Mouse (Mus musculus) limb, embryonic 14.5 days (tissue): Measurements from ENCODE around the gene Metap1. TPM values are rescaled to one million over a fixed set of nuclear protein-coding genes. Genes with fewer than 3 reads are reported as not detected.

ENCODE experiments used
- ATAC-seq: fragments of 200-750 bp; cut with Nextera tagmentation; 2 replicates; pipeline ENCODE4 v1.8.0; 2017; ENCODE audit warnings: low read depth, moderate number of reproducible peaks, moderate TSS enrichment; ENCODE audit not compliant: low FRiP score
- DNase-seq: peaks from one replicate; pipeline ENCODE4 v3.0.0-alpha.2; 2015; ENCODE audit warnings: low spot score
- H3K27ac ChIP-seq: fragments of 300-500 bp; sonication (generic); replicated peaks from 2 replicates; pipeline ENCODE4 v1.5.1; 2014; ENCODE audit warnings: low read depth, mild to moderate bottlenecking, low read length, moderate library complexity, mixed read lengths
- H3K27me3 ChIP-seq: fragments of 300-500 bp; sonication (generic); 2 replicates; pipeline ENCODE4 v1.6.1; 2014; ENCODE audit warnings: low read length, mixed read lengths; ENCODE audit not compliant: control insufficient read depth, insufficient read depth
- H3K36me3 ChIP-seq: fragments of 300-500 bp; sonication (generic); 2 replicates; pipeline ENCODE4 v1.6.1; 2014; ENCODE audit warnings: mild to moderate bottlenecking, low read length, moderate library complexity, mixed read lengths; ENCODE audit not compliant: control insufficient read depth, insufficient read depth
- H3K4me1 ChIP-seq: fragments of 300-500 bp; sonication (generic); 2 replicates; pipeline ENCODE4 v1.6.1; 2014; ENCODE audit warnings: antibody characterized with exemption, low read length, mixed read lengths; ENCODE audit not compliant: control insufficient read depth, insufficient read depth
- H3K4me2 ChIP-seq: fragments of 300-500 bp; sonication (generic); replicated peaks from 2 replicates; pipeline ENCODE4 v1.6.1; 2014; ENCODE audit warnings: low read depth, mild to moderate bottlenecking, low read length, moderate library complexity; ENCODE audit not compliant: severe bottlenecking
- H3K4me3 ChIP-seq: fragments of 300-500 bp; sonication (generic); replicated peaks from 2 replicates; pipeline ENCODE4 v1.5.1; 2014; ENCODE audit warnings: low read length
- H3K9ac ChIP-seq: fragments of 300-500 bp; sonication (generic); 2 replicates; pipeline ENCODE4 v1.6.1; 2014; ENCODE audit warnings: mild to moderate bottlenecking, low read depth, low read length, moderate library complexity; ENCODE audit not compliant: severe bottlenecking
- H3K9me3 ChIP-seq: fragments of 300-500 bp; sonication (generic); 2 replicates; pipeline ENCODE4 v1.6.1; 2016; ENCODE audit warnings: low read length; ENCODE audit not compliant: control insufficient read depth
- POLR2A ChIP-seq: fragments of 200-500 bp; IDR thresholded peaks from 2 replicates; pipeline ENCODE4 v1.8.0; 2012; ENCODE audit warnings: inconsistent platforms, mild to moderate bottlenecking, moderate library complexity, borderline replicate concordance; ENCODE audit not compliant: insufficient read depth, insufficient read length; ENCODE audit errors: extremely low read depth
- WGBS: fragments of 180-500 bp; shearing (Covaris S2); extraction: QIAGEN DNeasy Blood & Tissue Kit; methylation state at CpG from one replicate; pipeline ENCODE4 v1.1.7; 2014; 5-methylcytosine and 5-hydroxymethylcytosine counted together
- polyA plus RNA-seq, 2 experiments: library from polyadenylated mRNA; depleted of rRNA in 1 of 2; stranded (reverse) in 1 of 2; unstranded in 1 of 2; fragments of >200 nt; fragmentation: Nextera tagmentation in 1 of 2; extraction: Ambion mirVana in 1 of 2; gene quantifications; 2 replicates each; pipeline versions ENCODE4 v1.2.1 to v1.2.3; 2012 to 2014

The Metap1 gene
- polyA plus RNA-seq, 2 experiments = 45.5 to 51.5 TPM

DNA sequence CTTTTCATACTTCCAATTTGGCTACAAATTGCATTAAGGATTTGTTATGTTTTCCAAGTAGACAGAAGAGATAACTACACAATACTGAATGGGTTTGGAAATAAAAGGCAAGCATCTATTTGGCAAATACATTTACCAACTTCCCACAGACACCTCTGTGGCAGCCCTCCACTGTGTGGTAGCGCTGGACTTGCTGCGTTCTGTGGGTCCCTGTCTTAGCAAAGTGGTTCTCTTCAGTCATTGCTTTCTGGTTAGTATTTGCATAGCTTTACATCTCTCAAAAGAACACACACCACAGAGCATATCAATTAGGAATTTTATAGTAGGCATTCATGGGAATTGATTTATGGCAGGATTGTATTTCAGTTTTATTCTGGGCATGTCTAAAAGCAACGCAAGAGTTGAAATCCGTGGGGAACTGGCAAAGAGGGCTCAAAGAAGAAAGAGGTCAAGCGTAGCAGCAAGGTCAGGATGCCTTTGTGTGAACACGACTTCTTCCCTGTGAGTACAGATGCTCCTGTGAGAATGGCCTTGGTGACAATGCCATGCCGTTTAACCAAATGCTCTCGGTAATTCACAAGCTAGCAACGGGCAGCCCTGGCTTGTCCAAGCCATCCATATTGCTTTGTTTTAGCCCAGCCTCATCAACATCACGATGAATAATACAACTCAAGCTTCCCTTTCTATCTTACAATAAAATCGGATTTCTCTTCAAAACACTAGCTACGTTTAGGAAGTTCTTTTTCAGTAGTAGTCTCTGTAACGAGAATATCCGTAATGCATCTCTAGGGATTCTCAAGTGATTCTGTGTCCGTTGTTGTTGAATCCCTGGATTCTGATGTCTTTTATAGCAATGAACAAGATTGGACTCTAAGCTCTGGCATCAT, 10.8 kb upstream of the Metap1 start:
- Histone ChIP-seq H3K4me3 (no peak overlapping the region), H3K27me3 (no peaks in the 10 kb centered on the region), H3K4me2 (no peak overlapping the region), H3K27ac (no peak overlapping the region), H3K36me3 (no peaks in the 10 kb centered on the region), H3K9ac (no peak overlapping the region), H3K9me3 (no peaks in the 10 kb centered on the region), H3K4me1 (no peaks in the 10 kb centered on the region)
- 70% methylated on average over 15 of the region's 15 CpGs for WGBS
- TF ChIP-seq POLR2A = no peak
- DNase-seq (no peak), ATAC-seq (no peak)

DNA sequence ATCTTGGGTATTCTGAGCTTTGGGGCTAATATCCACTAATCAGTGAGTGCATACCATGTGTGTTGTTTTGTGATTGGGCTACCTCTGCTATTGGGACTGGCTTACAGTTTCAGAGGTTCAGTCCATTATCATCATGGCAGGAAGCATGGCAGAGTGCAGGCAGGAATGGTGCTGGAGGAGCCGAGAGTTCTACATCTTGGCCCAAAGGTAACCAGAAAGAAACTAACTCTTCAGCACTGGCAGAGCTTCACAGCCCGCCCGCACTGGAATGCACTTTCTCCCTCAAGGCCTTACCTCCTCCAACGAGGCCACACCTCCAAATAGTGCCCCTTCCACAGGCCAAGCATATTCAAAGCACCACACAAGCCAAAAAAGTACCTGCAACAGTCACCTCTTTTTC, 9.4 kb upstream of the Metap1 start:
- ATAC-seq (no peak), DNase-seq (no peak)
- Histone ChIP-seq H3K27ac (no peak overlapping the region), H3K9ac (no peak overlapping the region), H3K4me2 (no peak overlapping the region), H3K4me3 (no peak overlapping the region), H3K4me1 (no peaks in the 10 kb centered on the region), H3K27me3 (no peaks in the 10 kb centered on the region), H3K9me3 (no peaks in the 10 kb centered on the region), H3K36me3 (no peaks in the 10 kb centered on the region)
- WGBS = 54% methylated on average over 4 of the region's 4 CpGs
- TF ChIP-seq POLR2A = no peak

DNA sequence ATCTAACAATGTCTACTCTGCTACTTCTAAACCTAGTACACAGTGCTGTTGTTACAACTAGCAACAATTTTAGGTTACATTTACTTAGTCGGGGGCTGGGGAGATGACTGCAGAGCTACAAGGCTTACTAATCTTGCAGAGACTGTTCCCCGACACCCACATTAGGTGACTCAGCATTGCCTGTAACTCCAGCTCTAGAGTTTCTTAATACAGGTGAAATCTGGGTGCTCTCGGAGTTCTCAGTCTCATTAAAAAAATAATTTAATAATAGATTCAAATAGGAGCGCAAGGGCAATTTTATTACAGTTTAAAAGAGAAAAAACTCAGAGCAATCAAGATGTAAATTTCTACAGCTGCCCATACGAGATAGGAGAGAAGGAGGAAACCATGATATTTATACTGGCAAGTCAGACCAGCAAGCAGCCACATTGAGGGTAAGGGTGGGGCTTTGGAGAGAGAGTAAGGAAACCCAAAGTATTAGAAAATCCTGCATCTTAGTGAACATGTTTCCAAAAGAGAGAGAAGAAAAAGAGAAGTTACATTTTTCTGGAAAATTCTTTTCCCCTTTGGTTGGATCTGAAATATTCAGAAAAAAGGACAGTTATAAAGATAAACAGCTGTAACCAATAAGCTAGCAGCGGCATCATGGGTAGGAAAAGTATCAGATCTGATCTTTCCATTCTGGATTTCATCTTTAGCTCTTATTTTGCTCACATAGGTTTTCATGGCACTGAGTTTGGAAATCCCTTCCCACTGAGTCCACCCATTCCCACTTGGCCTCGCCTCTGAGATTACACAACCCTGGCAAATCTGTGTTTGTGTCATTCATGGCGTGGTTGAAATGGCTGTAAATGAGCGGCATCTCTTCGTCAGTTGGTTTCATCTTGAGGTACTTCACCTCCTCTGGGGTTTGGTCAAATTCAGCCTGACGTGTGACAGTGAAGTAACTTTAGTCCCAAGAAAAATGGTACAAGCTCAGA, 6.1 kb upstream of the Metap1 start:
- Histone ChIP-seq H3K9me3 (no peaks in the 10 kb centered on the region), H3K4me2 (no peak overlapping the region), H3K27me3 (no peaks in the 10 kb centered on the region), H3K9ac (no peak overlapping the region), H3K36me3 (no peaks in the 10 kb centered on the region), H3K4me3 (no peak overlapping the region), H3K4me1 (no peaks in the 10 kb centered on the region), H3K27ac (no peak overlapping the region)
- DNase-seq = no peak
- TF ChIP-seq POLR2A = no peak
- 77% methylated on average over 11 of the region's 11 CpGs for WGBS
- no peak for ATAC-seq

DNA sequence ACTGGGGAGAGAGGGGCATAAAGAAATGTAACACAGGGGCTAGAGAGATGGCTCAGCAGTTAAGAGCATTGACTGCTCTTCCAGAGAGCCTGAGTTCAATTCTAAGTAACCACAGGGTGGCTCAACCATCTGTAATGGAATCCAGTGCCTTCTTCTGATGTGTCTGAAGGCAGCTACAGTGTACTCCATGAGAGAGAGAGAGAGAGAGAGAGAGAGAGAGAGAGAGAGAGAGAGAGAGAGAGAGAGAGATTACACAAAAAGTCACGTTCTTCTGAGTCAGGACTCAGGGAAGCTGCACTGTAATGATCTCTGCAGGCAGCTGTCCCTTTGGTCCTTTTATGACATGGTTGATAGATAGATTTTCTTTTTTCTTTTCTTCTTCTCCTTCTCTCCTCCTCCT, 5.2 kb upstream of the Metap1 start:
- H3K27me3 ChIP-seq = no peaks in the 10 kb centered on the region
- no peak for ATAC-seq
- WGBS = 50% methylated on average over 1 of the region's 1 CpGs
- 0 out of 2 replicates have a peak, but pooled peaks cover 2% of the 10 kb centered on the region for H3K4me1 ChIP-seq
- H3K36me3 ChIP-seq = no peaks in the 10 kb centered on the region
- H3K4me2 ChIP-seq = no peak overlapping the region
- H3K9me3 ChIP-seq = no peaks in the 10 kb centered on the region
- DNase-seq = no peak
- H3K9ac ChIP-seq = no peak overlapping the region
- no peak overlapping the region for H3K27ac ChIP-seq
- no peak overlapping the region for H3K4me3 ChIP-seq
- TF ChIP-seq POLR2A = no peak

DNA sequence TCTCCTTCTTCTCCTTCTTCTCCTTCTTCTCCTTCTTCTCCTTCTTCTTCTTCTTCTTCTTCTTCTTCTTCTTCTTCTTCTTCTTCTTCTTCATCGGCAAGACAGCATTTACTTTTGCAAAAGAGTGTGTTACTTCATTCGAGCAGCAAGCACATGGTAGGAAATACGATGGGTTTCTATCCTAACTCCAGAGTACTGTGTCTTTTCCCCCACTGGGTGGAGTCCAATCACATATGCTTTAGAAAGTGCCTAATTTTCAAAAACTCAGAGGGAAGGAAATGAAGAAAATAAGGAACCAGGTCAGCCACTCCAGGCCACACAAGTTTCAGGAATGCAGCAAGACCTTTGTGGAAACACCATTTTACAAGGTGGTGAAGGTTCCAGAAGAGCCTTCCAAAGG, 4.4 kb upstream of the Metap1 start:
- Histone ChIP-seq H3K9ac (no peak overlapping the region), H3K4me3 (no peak overlapping the region), H3K27me3 (no peaks in the 10 kb centered on the region), H3K9me3 (no peaks in the 10 kb centered on the region), H3K4me1 (0 out of 2 replicates have a peak, but pooled peaks cover 2% of the 10 kb centered on the region), H3K36me3 (no peaks in the 10 kb centered on the region), H3K4me2 (no peak overlapping the region), H3K27ac (no peak overlapping the region)
- DNase-seq = no peak
- ATAC-seq = no peak
- WGBS = 78% methylated on average over 3 of the region's 3 CpGs
- TF ChIP-seq POLR2A = no peak
